Mouse (Mus musculus): ENCODE results near the gene Abcc3. TPM values are rescaled to one million over a fixed set of nuclear protein-coding genes. Genes with fewer than 3 reads are reported as not detected.

Gene Abcc3
- 1 to 10 TPM; 1.2 to 4.6 TPM for polyA plus RNA-seq (2017; shearing (Covaris generic))

GRCm38 (mm10) chr11:94392672-94393109 is at the start of gene Abcc3:
Gene Abcc3 (minus strand): TSS chr11:94392997.

GRCm38 (mm10) chr11:94327693-94328643 is 64.8 kb downstream of the Abcc3 start, which contains the start of gene Ankrd40:
Gene Ankrd40 (plus strand): TSS chr11:94328001.

GRCm38 (mm10) chr11:94321931-94322400 is 70.8 kb downstream of the Abcc3 start, which contains the start of gene Luc7l3:
Gene Luc7l3 (minus strand): TSS chr11:94321988.

Other genes with a start within 250 kb of the Abcc3 start
- 10 to 100 TPM; 19.5 to 50.9 TPM for gene Tob1, start 181.5 kb downstream of the Abcc3 start, polyA plus RNA-seq (2017; shearing (Covaris generic))
- gene Wfikkn2, start 147.0 kb downstream of the Abcc3 start, polyA plus RNA-seq (2017; shearing (Covaris generic)): under 1 TPM; 0.19 to 0.43 TPM
- under 1 TPM in 1 of 2 experiments, not detected in 1; 0.65 TPM for gene Gm21885, start 111.1 kb downstream of the Abcc3 start, polyA plus RNA-seq (2017; shearing (Covaris generic))
- gene Luc7l3, start 71.0 kb downstream of the Abcc3 start, polyA plus RNA-seq (2017; shearing (Covaris generic)): 100 to 1,000 TPM in 1 of 2 experiments, 10 to 100 TPM in 1; 87.4 to 111 TPM
- gene Ankrd40, start 65.0 kb downstream of the Abcc3 start, polyA plus RNA-seq (2017; shearing (Covaris generic)): 10 to 100 TPM; 40.4 to 51.2 TPM
- gene Cacna1g, start 81.2 kb upstream of the Abcc3 start, polyA plus RNA-seq (2017; shearing (Covaris generic)): under 1 TPM; 0.15 to 0.72 TPM
- gene Spata20, start 93.2 kb upstream of the Abcc3 start, polyA plus RNA-seq (2017; shearing (Covaris generic)): not detected
- not detected for gene Epn3, start 107.0 kb upstream of the Abcc3 start, polyA plus RNA-seq (2017; shearing (Covaris generic))
- gene Mycbpap, start 128.7 kb upstream of the Abcc3 start, polyA plus RNA-seq (2017; shearing (Covaris generic)): not detected
- 1 to 10 TPM; 1.7 TPM for gene Rsad1, start 156.3 kb upstream of the Abcc3 start, polyA plus RNA-seq (2017; shearing (Covaris generic))
- gene Chad, start 172.1 kb upstream of the Abcc3 start, polyA plus RNA-seq (2017; shearing (Covaris generic)): under 1 TPM; 0.13 to 0.50 TPM
- 1 to 10 TPM; 4.9 to 8.5 TPM for gene Acsf2, start 208.9 kb upstream of the Abcc3 start, polyA plus RNA-seq (2017; shearing (Covaris generic))
- 10 to 100 TPM; 65.7 to 80.1 TPM for gene Lrrc59, start 236.8 kb upstream of the Abcc3 start, polyA plus RNA-seq (2017; shearing (Covaris generic))